ENCODE assay signal across 8 mouse cellular contexts in genomic region chr4:139535127-139535695, GRCm38 (mm10). TPM values are rescaled to one million over a fixed set of nuclear protein-coding genes. Genes with fewer than 3 reads are reported as not detected.
DNase-seq lines count a peak whose midpoint lies in the region; ATAC-seq and TF ChIP-seq lines count a peak whose summit lies in the region.

No protein-coding gene starts in this region.

- no peaks in the 10 kb centered on the region for H3K9me3 ChIP-seq in limb, embryonic 15.5 days

- no peak for TF ChIP-seq POLR2A in small intestine, adult 2 months (IDR thresholded peaks at IDR 0.05; ENCODE audit: low read depth, low read length)

- intact Hi-C loops in heart, postnatal 36 days (cut with DNase I) = no loop called here

- no peak overlapping the region for H3K4me2 ChIP-seq in limb, embryonic 15.5 days

- H3K9ac ChIP-seq in limb, embryonic 15.5 days = no peak overlapping the region

- H3K27me3 ChIP-seq in Patski = no peaks in the 10 kb centered on the region
- H3K27me3 ChIP-seq in limb, embryonic 15.5 days = peaks cover 4% of the 10 kb centered on the region; the same call in 1 of the 2 replicates
- no peaks in the 10 kb centered on the region for H3K27me3 ChIP-seq in small intestine, adult 2 months (ENCODE audit: control insufficient read depth, insufficient read depth, low read length)

- TF ChIP-seq CTCF in Patski (IDR thresholded peaks at IDR 0.05) = no peak
- TF ChIP-seq CTCF in small intestine, adult 2 months (IDR thresholded peaks at IDR 0.05; ENCODE audit: extremely low read depth, insufficient read length, insufficient replicate concordance, low read depth, low read length) = no peak

- 32% methylated on average over 12 of the region's 12 CpGs for WGBS in limb, embryonic 15.5 days
- 5% methylated on average over 12 of the region's 12 CpGs for WGBS in small intestine, adult 2 months

- peak; percentile 94 for DNase-seq in Patski (ENCODE audit: low read depth, low spot score)
- DNase-seq in embryo, embryonic 11 days = peak; percentile 51
- DNase-seq in heart, postnatal 36 days = peak; percentile 33 to 49
- DNase-seq in cerebellum, postnatal 14 days = no peak
- no peak for DNase-seq in spleen, postnatal 10 days (ENCODE audit: low spot score in 2 of 2)

- POLR2A ChIA-PET in Patski (lab: Charles Lee) = interaction anchor here (2.5 kb wide), 1 partner anchor 39 kb away, joined by 8 read pairs; no protein-coding TSS in a partner anchor

- ATAC-seq in Patski = peak; percentile 81
- no peak for ATAC-seq in limb, embryonic 15.5 days (ENCODE audit: insufficient number of reproducible peaks, low FRiP score, low TSS enrichment, low read depth)
- no peak for ATAC-seq in inflammation-experienced regulatory T-cells, adult 6 months

- no peaks in the 10 kb centered on the region for H3K36me3 ChIP-seq in limb, embryonic 15.5 days
- H3K36me3 ChIP-seq in small intestine, adult 2 months (ENCODE audit: control insufficient read depth, insufficient read depth, low read length) = no peaks in the 10 kb centered on the region

- H3K4me1 ChIP-seq in limb, embryonic 15.5 days = peaks cover 6% of the 10 kb centered on the region
- H3K4me1 ChIP-seq in small intestine, adult 2 months (ENCODE audit: control insufficient read depth, insufficient read depth, insufficient read length, low read length) = peaks cover 14% of the 10 kb centered on the region

- H3K4me3 ChIP-seq in limb, embryonic 15.5 days = no peak overlapping the region
- H3K4me3 ChIP-seq in small intestine, adult 2 months (ENCODE audit: low read depth, low read length) = no peak overlapping the region

- H3K27ac ChIP-seq in limb, embryonic 15.5 days = peak overlapping the region; percentile 65
- H3K27ac ChIP-seq in small intestine, adult 2 months (ENCODE audit: insufficient read depth, low read depth, low read length) = peak overlapping the region; percentile 30; the same call in 1 of the 2 replicates

- CTCF ChIA-PET in Patski (lab: Charles Lee) = interaction anchor here (3.0 kb wide), 1 partner anchor 39 kb away, joined by 10 read pairs; no protein-coding TSS in a partner anchor

- in situ Hi-C loops in Patski (cut with MboI; ENCODE audit: low pct_unique_long_range_greater_than_20kb) = no loop called here

RNA-seq across cellular contexts. Expression of gene Iffo2, which starts 4.9 kb away (rescaled TPM):
- polyA plus RNA-seq in Patski (2021) = 15.5 TPM
- 1 to 10 TPM; 5.7 to 6.0 TPM for total RNA-seq in heart, postnatal 36 days (2021)
- polyA plus RNA-seq in limb, embryonic 15.5 days (2015; fragmentation: Nextera tagmentation; extraction: Ambion mirVana) = 2.7 and 3.6 TPM in 2 replicates
- polyA plus RNA-seq in small intestine, adult 2 months (2012; rRNA removed) = 2.6 and 3.3 TPM in 2 replicates
- 1 to 10 TPM; 2.7 to 5.1 (median 4.2) TPM for polyA plus RNA-seq in inflammation-experienced regulatory T-cells, adult 6 months (2017; shearing (Covaris generic))

Comparison
In these comparisons a context has a peak if more than half of its experiments do, and no peak if none do; other contexts are left out.
1. DNase-seq: peak in Patski (single experiment), embryo, embryonic 11 days (single experiment) and heart, postnatal 36 days (2 of 2); none in cerebellum, postnatal 14 days (0 of 2) and spleen, postnatal 10 days (0 of 2).